Mouse (Mus musculus) right cerebral cortex, postnatal 36 days (tissue): ENCODE measurements around the gene Fbxo42.
"Not testable (repeated sequence)": the region's sequence is repeated elsewhere in the genome, so short reads cannot be mapped to it uniquely, and the experiment has no call there.

Experiments
- DNase-seq, 2 experiments: peaks; one replicate each; pipeline ENCODE4 v3.0.0; 2022; ENCODE audit warnings: low spot score in 2 of 2, mixed read lengths in 1 of 2

Gene Fbxo42

GRCm38 (mm10) chr4:141136126-141136525 is 11.6 kb upstream of the Fbxo42 start:
- no peak for DNase-seq

DNA sequence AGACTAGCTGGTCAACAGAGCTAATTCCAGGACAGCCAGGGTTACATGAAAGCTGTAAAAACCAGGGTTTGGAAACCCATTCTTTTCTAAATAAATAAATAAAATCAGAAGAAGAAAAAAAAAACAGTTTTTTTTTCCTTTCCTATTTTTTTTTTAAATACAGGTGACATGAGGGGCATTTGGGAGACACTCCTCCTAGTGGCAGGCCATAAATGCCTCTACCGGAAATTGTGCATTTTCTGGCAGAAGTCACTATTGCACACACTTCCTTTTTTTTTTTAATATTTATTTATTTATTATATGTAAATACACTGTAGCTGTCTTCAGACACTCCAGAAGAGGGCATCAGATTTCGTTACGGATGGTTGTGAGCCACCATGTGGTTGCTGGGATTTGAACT is 10.0 kb upstream of the Fbxo42 start:
- not testable (repeated sequence) for DNase-seq

GRCm38 (mm10) chr4:141138425-141139115 is 9.1 kb upstream of the Fbxo42 start:
- DNase-seq, result no peak

DNA sequence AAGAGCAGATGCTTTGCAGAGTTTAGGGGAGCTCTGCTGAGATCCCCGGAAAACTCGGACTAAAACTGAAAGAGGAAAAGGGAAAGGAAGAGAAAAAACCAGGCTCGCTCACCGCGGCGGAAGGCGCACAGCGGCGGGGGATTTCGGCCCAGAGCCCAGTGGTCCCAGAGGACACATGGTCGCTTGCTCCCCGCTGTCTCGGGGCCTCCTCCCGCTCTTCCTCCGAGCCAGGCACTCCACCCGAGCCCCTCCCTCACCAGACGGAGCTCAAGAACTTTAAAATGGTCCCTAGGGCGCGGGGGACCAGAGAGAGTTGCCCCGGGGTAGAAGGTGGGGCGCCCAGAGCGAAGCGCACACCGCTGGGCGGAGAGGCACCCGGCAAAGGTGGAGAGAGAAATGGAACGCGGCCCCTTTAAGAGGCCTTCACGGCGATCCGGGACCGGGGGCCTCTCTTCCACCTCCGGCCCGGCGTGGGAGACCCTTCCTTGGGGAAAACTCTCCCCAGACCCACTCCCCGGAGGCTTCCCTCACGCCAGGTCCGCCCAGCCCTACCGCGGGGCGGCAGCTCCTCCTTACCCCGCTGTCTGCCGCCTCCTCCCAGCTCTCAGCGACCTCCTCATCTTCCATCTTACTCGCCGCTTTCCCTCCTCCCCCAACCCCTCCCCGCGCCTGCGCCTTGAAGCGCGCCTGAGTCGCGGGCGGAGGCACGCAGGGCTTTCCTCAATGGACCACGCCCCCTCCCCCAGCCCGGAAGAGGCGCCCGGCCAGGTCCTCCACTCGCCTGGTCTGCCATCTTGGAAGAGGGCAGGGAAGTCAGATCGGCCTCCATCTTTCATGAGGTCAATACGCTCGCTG is 8.4 kb upstream of the Fbxo42 start, which contains the start of gene Szrd1:
TSS of gene Szrd1 (minus strand) at position 660 of the 855 bp plus-strand sequence.
- peak; percentile 97 for DNase-seq

DNA sequence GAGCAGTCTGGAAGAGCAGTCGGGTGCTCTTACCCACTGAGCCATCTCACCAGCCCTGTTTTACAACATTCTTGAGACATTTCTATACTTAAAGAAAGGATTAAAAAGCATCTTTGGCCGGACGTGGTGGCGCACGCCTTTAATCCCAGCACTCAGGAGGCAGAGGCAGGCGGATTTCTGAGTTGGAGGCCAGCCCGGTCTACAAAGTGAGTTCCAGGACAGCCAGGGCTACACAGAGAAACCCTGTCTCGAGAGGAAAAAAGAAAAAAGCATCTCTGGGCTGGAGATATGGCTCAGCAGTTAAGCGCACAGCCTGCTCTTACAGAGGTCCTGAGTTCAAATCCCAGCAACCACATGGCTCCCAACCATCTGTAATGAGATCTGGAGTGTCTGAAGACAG is 7.4 kb upstream of the Fbxo42 start:
- DNase-seq, result not testable (repeated sequence)

GRCm38 (mm10) chr4:141140967-141141366 is 6.7 kb upstream of the Fbxo42 start:
- DNase-seq, result no peak

DNA sequence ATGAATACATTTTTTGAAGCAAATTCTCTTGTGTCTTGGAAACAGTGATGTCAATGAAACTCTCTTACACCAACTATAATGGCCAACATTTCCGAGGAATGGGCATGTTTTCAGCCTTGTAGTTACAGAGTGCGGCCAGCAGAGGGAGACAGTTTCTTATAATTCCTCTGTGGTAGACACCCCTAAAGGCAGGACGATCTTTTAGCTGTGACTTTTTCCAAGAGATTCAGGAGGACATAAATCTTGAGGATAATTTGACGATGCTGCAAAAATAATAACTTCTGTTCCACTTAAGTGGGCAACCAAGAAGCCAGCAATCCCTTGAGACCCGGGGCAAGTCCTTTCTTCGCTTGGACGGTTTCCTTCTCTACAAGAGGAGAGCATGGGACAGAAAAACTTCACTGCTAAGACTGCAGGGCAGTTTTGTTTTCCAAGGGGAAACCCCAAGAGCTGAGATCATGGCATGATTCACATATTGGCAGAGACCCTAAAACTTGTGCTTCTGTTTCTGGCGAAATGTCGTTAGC is 5.4 kb upstream of the Fbxo42 start:
- peak; percentile 61 to 69 for DNase-seq

DNA sequence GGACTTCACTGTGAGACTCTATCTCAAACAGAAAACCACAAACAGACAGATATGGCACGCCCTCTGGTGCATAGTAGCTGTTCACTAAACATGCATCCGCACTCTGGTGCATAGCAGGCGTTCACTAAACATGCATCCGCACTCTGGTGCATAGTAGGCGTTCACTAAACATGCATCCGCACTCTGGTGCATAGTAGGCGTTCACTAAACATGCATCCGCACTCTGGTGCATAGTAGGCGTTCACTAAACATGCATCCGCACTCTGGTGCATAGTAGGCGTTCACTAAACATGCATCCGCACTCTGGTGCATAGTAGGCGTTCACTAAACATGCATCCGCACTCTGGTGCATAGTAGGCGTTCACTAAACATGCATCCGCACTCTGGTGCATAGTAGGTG is 2.6 kb upstream of the Fbxo42 start:
- DNase-seq, result not testable (repeated sequence)

DNA sequence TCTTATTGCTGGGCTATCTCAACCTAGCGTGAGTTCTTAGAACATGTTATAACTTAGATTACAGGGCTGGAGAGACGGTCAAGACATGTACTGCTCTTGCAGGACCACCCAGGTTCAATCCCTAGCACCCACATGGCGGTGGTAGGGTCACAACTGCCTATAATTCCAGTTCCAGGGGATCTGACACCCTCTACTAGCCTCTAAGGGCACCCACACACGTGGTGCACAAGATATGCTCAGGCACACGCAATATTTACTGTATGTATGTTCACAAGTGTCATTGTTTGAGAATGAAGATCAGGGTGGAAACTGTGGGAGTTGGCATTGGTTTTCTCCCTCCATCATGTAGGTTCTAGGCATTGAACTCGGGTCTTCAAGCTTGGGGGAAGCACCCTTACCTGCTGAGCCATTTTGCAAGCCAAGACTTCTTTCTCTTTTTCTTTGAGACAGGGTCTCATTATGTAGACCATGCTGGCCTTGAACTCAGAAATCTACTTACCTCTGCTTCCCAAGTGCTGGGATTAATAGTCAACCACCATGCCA is 1.2 kb upstream of the Fbxo42 start:
- DNase-seq, result no peak

GRCm38 (mm10) chr4:141148009-141148801 is 492 bp downstream of the Fbxo42 start:
- no peak for DNase-seq

GRCm38 (mm10) chr4:141149116-141149515 is 1.4 kb downstream of the Fbxo42 start:
- DNase-seq, result no peak

GRCm38 (mm10) chr4:141157485-141157884 is 9.8 kb downstream of the Fbxo42 start:
- DNase-seq, result no peak

DNA sequence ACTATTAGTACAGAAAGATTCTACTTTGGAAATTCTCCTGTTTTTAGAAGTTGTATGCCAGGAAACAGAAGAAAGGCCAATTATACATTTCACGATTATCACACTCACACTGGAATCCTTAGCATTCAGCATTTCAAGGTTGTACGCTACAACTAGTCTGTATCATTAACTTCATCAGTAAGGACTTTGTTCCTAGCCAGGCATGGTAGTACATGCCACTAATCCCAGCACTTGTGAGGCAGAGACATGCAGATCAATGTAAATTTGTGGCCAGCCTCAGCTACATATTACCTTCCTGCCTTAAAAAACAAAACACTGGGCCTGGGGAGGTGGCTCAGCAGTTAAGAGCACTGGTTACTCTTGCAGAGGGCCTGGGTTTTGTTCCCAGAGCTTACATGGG is 10.9 kb downstream of the Fbxo42 start:
- DNase-seq, result no peak

GRCm38 (mm10) chr4:141159093-141159492 is 11.4 kb downstream of the Fbxo42 start:
- DNase-seq, result no peak

DNA sequence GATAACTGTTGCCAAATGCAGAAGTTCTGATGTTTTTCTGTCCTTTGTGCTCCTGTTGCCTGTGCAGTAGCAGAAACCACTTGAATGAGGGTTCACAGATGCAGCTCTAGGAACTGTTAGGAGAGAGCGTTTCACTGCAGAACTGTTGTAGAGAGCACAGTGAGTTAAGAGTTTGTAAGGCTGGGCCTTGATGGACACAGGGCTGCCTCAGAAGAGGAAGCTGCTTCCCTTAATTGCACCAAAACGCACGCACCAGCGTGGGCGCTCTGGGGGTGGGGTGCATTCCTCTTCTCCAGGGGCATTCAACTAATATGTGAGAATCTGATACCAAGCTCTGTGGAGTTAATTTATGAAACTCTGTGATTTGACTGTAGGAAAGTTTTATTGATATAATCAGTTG is 12.0 kb downstream of the Fbxo42 start:
- no peak for DNase-seq

GRCm38 (mm10) chr4:141160193-141160592 is 12.5 kb downstream of the Fbxo42 start:
- no peak for DNase-seq

DNA sequence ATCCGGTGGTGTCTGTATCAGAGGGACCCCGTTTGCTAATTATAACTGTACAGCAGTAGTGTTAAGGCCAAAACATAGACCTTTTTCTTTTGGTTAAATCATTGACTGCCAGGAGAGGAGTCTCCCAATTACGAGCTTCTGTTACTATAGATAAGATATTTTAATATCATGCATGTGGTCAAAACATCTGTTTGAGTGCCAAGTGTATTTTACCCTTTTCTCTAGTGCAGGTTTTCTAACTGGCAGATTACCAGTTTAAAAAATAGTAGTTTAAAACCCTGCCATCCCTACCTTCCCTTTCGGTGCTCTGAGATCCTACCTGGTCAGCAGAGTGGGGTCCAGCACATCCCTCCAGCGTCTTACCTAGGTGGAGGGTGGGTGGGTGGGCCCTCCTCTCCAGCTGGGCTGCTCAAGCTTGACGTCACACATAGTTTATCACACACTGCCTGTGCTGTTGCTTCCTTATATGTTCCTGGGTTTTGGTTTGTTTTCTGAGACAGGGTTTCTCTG is 14.0 kb downstream of the Fbxo42 start:
- DNase-seq, result no peak

DNA sequence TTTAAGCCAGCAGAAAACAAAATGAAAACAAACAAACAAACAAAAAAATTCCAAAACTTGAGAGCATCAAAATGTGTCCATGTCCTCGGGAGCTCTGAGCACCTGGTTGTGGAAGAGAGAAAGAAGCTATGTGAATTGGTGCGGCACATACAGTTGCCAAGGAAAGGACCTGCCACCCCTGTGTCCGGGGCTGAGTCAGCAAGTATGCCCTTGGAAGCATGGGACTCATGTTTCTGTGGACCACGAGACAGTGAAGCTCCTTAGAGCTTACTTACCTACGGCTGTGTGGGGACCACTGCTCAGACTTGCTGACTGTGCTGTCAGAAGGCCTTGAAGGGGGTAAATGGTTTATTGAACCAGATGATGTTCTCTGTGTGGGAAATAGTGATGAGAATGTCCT is 16.0 kb downstream of the Fbxo42 start:
- no peak for DNase-seq

DNA sequence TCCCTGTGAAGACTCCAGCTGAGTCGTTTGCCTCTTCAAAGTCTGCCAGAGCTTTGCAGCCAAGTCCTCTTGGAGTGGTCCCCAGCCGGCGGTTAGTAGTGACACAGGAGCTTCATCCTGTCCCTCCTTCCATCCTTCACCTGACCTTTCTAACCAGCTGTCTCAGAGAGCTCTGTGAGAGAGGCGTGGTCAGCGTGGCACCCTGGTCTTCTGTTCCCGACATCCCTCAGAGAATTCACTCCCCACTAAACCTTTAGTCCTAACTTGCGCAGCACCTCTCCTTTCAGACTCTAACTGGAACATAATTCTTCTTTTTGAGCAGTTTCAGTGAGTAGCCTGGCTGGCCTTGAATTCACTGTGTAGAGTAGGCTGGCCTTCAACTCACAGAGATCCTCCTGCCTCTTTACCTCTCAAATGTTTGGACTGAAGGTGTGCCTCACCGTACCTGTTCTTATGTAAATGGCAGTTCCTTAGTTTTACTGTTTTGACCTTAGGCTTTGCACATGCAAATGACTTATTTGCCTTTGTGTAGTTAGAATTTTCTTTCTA is 18.1 kb downstream of the Fbxo42 start:
- no peak for DNase-seq

GRCm38 (mm10) chr4:141167156-141167555 is 19.4 kb downstream of the Fbxo42 start:
- DNase-seq, result no peak

- DNase-seq, result no peak
These were observed 24.4 kb downstream of the Fbxo42 start for GRCm38 (mm10) chr4:141172121-141172520.
